In genomic region chr7:70362526-70363170, GRCm38 (mm10) we compare ENCODE assay signal across 8 mouse cellular contexts. TPM values are rescaled to one million over a fixed set of nuclear protein-coding genes. Genes with fewer than 3 reads are reported as not detected.
DNase-seq lines count a peak whose midpoint lies in the region; ATAC-seq and TF ChIP-seq lines count a peak whose summit lies in the region.

No protein-coding gene starts in this region.

- peak overlapping the region; percentile 100 for H3K27ac ChIP-seq in hindbrain, embryonic 11.5 days (ENCODE audit: low read depth, low read length)
- H3K27ac ChIP-seq in limb, embryonic 14.5 days (replicated peaks; ENCODE audit: low read depth, low read length): no peak overlapping the region
- H3K27ac ChIP-seq in stomach, embryonic 15.5 days: peak overlapping the region; percentile 78

- H3K4me3 ChIP-seq in hindbrain, embryonic 11.5 days (ENCODE audit: low read depth, low read length): peak overlapping the region; percentile 92
- peak overlapping the region; percentile 81 for H3K4me3 ChIP-seq in limb, embryonic 14.5 days (replicated peaks; ENCODE audit: low read length)
- H3K4me3 ChIP-seq in stomach, embryonic 15.5 days (replicated peaks): peak overlapping the region; percentile 71

- peaks cover 2% of the 10 kb centered on the region; the same call in 1 of the 2 replicates for H3K4me1 ChIP-seq in hindbrain, embryonic 11.5 days (replicated peaks; ENCODE audit: control insufficient read depth, insufficient read depth, low read length)
- H3K4me1 ChIP-seq in limb, embryonic 14.5 days (ENCODE audit: control insufficient read depth, insufficient read depth, low read length): peaks cover 7% of the 10 kb centered on the region; the same call in 1 of the 2 replicates
- peaks cover 2% of the 10 kb centered on the region; the same call in 1 of the 2 replicates for H3K4me1 ChIP-seq in stomach, embryonic 15.5 days

- H3K9me3 ChIP-seq in hindbrain, embryonic 11.5 days (ENCODE audit: control insufficient read depth, low read length): no peaks in the 10 kb centered on the region
- H3K9me3 ChIP-seq in limb, embryonic 14.5 days (ENCODE audit: control insufficient read depth, low read length): no peaks in the 10 kb centered on the region
- no peaks in the 10 kb centered on the region for H3K9me3 ChIP-seq in stomach, embryonic 15.5 days

- ATAC-seq in hindbrain, embryonic 11.5 days (ENCODE audit: low FRiP score): no peak
- ATAC-seq in limb, embryonic 14.5 days (ENCODE audit: low FRiP score, low read depth): no peak
- ATAC-seq in stomach, embryonic 15.5 days (ENCODE audit: insufficient read depth, low FRiP score, low read depth): no peak

- WGBS in hindbrain, embryonic 11.5 days: 2% methylated on average over 12 of the region's 12 CpGs
- WGBS in limb, embryonic 14.5 days: 13% methylated on average over 12 of the region's 12 CpGs
- 16% methylated on average over 12 of the region's 12 CpGs for WGBS in stomach, embryonic 15.5 days

- TF ChIP-seq POLR2A in limb, embryonic 14.5 days (IDR thresholded peaks at IDR 0.05; ENCODE audit: borderline replicate concordance, extremely low read depth, insufficient read depth, insufficient read length): no peak

- peak overlapping the region; percentile 77 for H3K9ac ChIP-seq in hindbrain, embryonic 11.5 days (ENCODE audit: low read depth, low read length)
- peak overlapping the region; percentile 64 for H3K9ac ChIP-seq in limb, embryonic 14.5 days (ENCODE audit: low read depth, low read length, severe bottlenecking)
- H3K9ac ChIP-seq in stomach, embryonic 15.5 days: peak overlapping the region; percentile 52; the same call in 1 of the 2 replicates

- peak; percentile 15 for DNase-seq in urinary bladder, postnatal 14 days (ENCODE audit: low spot score)
- no peak for DNase-seq in urinary bladder, postnatal 4 days (ENCODE audit: low spot score in 2 of 2)
- DNase-seq in hindbrain, embryonic 11.5 days (ENCODE audit: low spot score): peak; percentile 63
- DNase-seq in limb, embryonic 14.5 days (ENCODE audit: low spot score): no peak
- no peak for DNase-seq in cerebellum, postnatal 14 days
- DNase-seq in layer of hippocampus, postnatal 36 days: no peak
- DNase-seq in gastrocnemius, postnatal 10 days: no peak

- peaks cover under 1% of the 10 kb centered on the region; the same call in 1 of the 2 replicates for H3K36me3 ChIP-seq in hindbrain, embryonic 11.5 days (ENCODE audit: control insufficient read depth, insufficient read depth, low read length)
- peaks cover 9% of the 10 kb centered on the region for H3K36me3 ChIP-seq in limb, embryonic 14.5 days (ENCODE audit: control insufficient read depth, insufficient read depth, low read length)
- H3K36me3 ChIP-seq in stomach, embryonic 15.5 days: no peaks in the 10 kb centered on the region

- peaks cover 2% of the 10 kb centered on the region for H3K27me3 ChIP-seq in hindbrain, embryonic 11.5 days (ENCODE audit: control insufficient read depth, insufficient read depth, low read length)
- peaks cover 20% of the 10 kb centered on the region for H3K27me3 ChIP-seq in limb, embryonic 14.5 days (ENCODE audit: control insufficient read depth, insufficient read depth, low read length)
- no peaks in the 10 kb centered on the region for H3K27me3 ChIP-seq in stomach, embryonic 15.5 days (replicated peaks)

- peak overlapping the region; percentile 91 for H3K4me2 ChIP-seq in hindbrain, embryonic 11.5 days (replicated peaks; ENCODE audit: low read depth, low read length)
- H3K4me2 ChIP-seq in limb, embryonic 14.5 days (replicated peaks; ENCODE audit: low read depth, low read length, severe bottlenecking): peak overlapping the region; percentile 88
- H3K4me2 ChIP-seq in stomach, embryonic 15.5 days: peak overlapping the region; percentile 70

RNA-seq across cellular contexts. Expression of gene Nr2f2, which starts 3.9 kb away (rescaled TPM):
- polyA plus RNA-seq in hindbrain, embryonic 11.5 days (2014; fragmentation: Nextera tagmentation; extraction: Ambion mirVana): 95.6 and 120 TPM in 2 replicates
- polyA plus RNA-seq in limb, embryonic 14.5 days (2012; rRNA removed): 80.2 and 134 TPM in 2 replicates
- polyA plus RNA-seq in limb, embryonic 14.5 days (2014; fragmentation: Nextera tagmentation; extraction: Ambion mirVana): 54.7 and 60.8 TPM in 2 replicates
- 66.9 and 72.6 TPM in 2 replicates for polyA plus RNA-seq in stomach, embryonic 15.5 days (2015; fragmentation: Nextera tagmentation; extraction: Ambion mirVana)
- total RNA-seq in layer of hippocampus, postnatal 36 days (2021): 10 to 100 TPM; 41.7 to 50.4 TPM
- 10 to 100 TPM; 32.7 to 39.2 TPM for total RNA-seq in gastrocnemius, postnatal 10 days (2021)

Comparison
In these comparisons a context has a peak if more than half of its experiments do, and no peak if none do; other contexts are left out.
1. DNase-seq: peak in urinary bladder, postnatal 14 days (single experiment) and hindbrain, embryonic 11.5 days (single experiment); none in urinary bladder, postnatal 4 days (0 of 2), limb, embryonic 14.5 days (single experiment), cerebellum, postnatal 14 days (0 of 2), layer of hippocampus, postnatal 36 days (0 of 2) and gastrocnemius, postnatal 10 days (single experiment).
2. Peak in every context shown above with its lines, with median percentiles within 50 percentile points of each other: H3K4me2 ChIP-seq, H3K4me3 ChIP-seq and H3K9ac ChIP-seq.